Mouse (Mus musculus) kidney, embryonic 14.5 days (tissue): Measurements from ENCODE around the gene Tex10. TPM values are rescaled to one million over a fixed set of nuclear protein-coding genes. Genes with fewer than 3 reads are reported as not detected.
"Not testable (repeated sequence)": the region's sequence is repeated elsewhere in the genome, so short reads cannot be mapped to it uniquely, and the experiment has no call there.

Source experiments
- ATAC-seq: fragments of 200-750 bp; cut with Nextera tagmentation; 2 replicates; pipeline ENCODE4 v1.8.0; 2017; ENCODE audit warnings: moderate number of reproducible peaks, mild to moderate bottlenecking, moderate TSS enrichment, moderate library complexity; ENCODE audit not compliant: low FRiP score, low TSS enrichment
- H3K27ac ChIP-seq: fragments of 300-500 bp; sonication (generic); 2 replicates; pipeline ENCODE4 v1.5.1; 2014; ENCODE audit warnings: low read depth, mild to moderate bottlenecking, low read length, moderate library complexity, mixed read lengths
- H3K27me3 ChIP-seq: fragments of 300-500 bp; sonication (generic); 2 replicates; pipeline ENCODE4 v1.6.1; 2014; ENCODE audit warnings: mild to moderate bottlenecking, low read length; ENCODE audit not compliant: control insufficient read depth, insufficient read depth
- H3K36me3 ChIP-seq: fragments of 300-500 bp; sonication (generic); 2 replicates; pipeline ENCODE4 v1.6.1; 2014; ENCODE audit warnings: low read length, mixed read lengths; ENCODE audit not compliant: control insufficient read depth, insufficient read depth
- H3K4me1 ChIP-seq: fragments of 300-500 bp; sonication (generic); 2 replicates; pipeline ENCODE4 v1.6.1; 2014; ENCODE audit warnings: low read length, mixed read lengths; ENCODE audit not compliant: control insufficient read depth, insufficient read depth
- H3K4me2 ChIP-seq: fragments of 300-500 bp; sonication (generic); replicated peaks from 2 replicates; pipeline ENCODE4 v1.6.1; 2014; ENCODE audit warnings: low read depth, mild to moderate bottlenecking, low read length
- H3K4me3 ChIP-seq: fragments of 300-500 bp; sonication (generic); 2 replicates; pipeline ENCODE4 v1.5.1; 2014; ENCODE audit warnings: mild to moderate bottlenecking, low read length
- H3K9ac ChIP-seq: fragments of 300-500 bp; sonication (generic); 2 replicates; pipeline ENCODE4 v1.6.1; 2014; ENCODE audit warnings: low read depth, mild to moderate bottlenecking, low read length, moderate library complexity
- H3K9me3 ChIP-seq: fragments of 300-500 bp; sonication (generic); 2 replicates; pipeline ENCODE4 v1.6.1; 2016; ENCODE audit warnings: low read length; ENCODE audit not compliant: control insufficient read depth
- WGBS: fragments of 180-500 bp; shearing (Covaris S2); extraction: QIAGEN DNeasy Blood & Tissue Kit; methylation state at CpG from one replicate; pipeline ENCODE4 v1.1.7; 2014; 5-methylcytosine and 5-hydroxymethylcytosine counted together
- polyA plus RNA-seq: library from polyadenylated mRNA; unstranded; fragments of >200 nt; fragmentation: Nextera tagmentation; extraction: Ambion mirVana; gene quantifications from 2 replicates; pipeline ENCODE4 v1.2.1, GENCODE M21; 2014

Gene Tex10
- polyA plus RNA-seq, 1 experiment from 2014 or later, result 80.2 TPM

GRCm38 (mm10) chr4:48413473-48413872 lies 59.8 kb downstream of the Tex10 start:
- H3K36me3 ChIP-seq, result no peaks in the 10 kb centered on the region; the same call in 1 of the 2 replicates
- no peaks in the 10 kb centered on the region for H3K4me1 ChIP-seq
- no peaks in the 10 kb centered on the region for H3K27me3 ChIP-seq
- no peaks in the 10 kb centered on the region for H3K9me3 ChIP-seq
- H3K27ac ChIP-seq, result no peak overlapping the region
- H3K9ac ChIP-seq, result no peak overlapping the region
- ATAC-seq, result no peak
- no peak overlapping the region for H3K4me3 ChIP-seq
- 85% methylated on average over 8 of the region's 8 CpGs for WGBS
- H3K4me2 ChIP-seq, result no peak overlapping the region

- Histone ChIP-seq H3K9ac (no peak overlapping the region), H3K36me3 (no peaks in the 10 kb centered on the region), H3K27ac (no peak overlapping the region), H3K4me1 (no peaks in the 10 kb centered on the region), H3K4me3 (no peak overlapping the region), H3K27me3 (no peaks in the 10 kb centered on the region), H3K4me2 (no peak overlapping the region; the same call in 1 of the 2 replicates), H3K9me3 (no peaks in the 10 kb centered on the region)
- ATAC-seq, result peak; percentile 24; the same call in 1 of the 2 replicates
- 43% methylated on average over 18 of the region's 18 CpGs for WGBS
Measured at GRCm38 (mm10) chr4:48407350-48408039, 65.8 kb downstream of the Tex10 start.

- H3K9me3 ChIP-seq, H3K4me2 ChIP-seq, H3K9ac ChIP-seq, H3K4me3 ChIP-seq, H3K36me3 ChIP-seq, H3K27ac ChIP-seq, H3K27me3 ChIP-seq, H3K4me1 ChIP-seq, ATAC-seq: not testable (repeated sequence)
- 96% methylated on average over 9 of the region's 10 CpGs for WGBS
Measured at GRCm38 (mm10) chr4:48405724-48406491, 67.4 kb downstream of the Tex10 start.

GRCm38 (mm10) chr4:48403066-48403640 lies 70.1 kb downstream of the Tex10 start:
- no peak for ATAC-seq
- H3K27me3 ChIP-seq, result no peaks in the 10 kb centered on the region
- H3K9me3 ChIP-seq, result no peaks in the 10 kb centered on the region
- H3K4me3 ChIP-seq, result no peak overlapping the region
- no peak overlapping the region for H3K9ac ChIP-seq
- H3K4me2 ChIP-seq, result no peak overlapping the region
- H3K4me1 ChIP-seq, result no peaks in the 10 kb centered on the region
- 65% methylated on average over 16 of the region's 16 CpGs for WGBS
- no peaks in the 10 kb centered on the region for H3K36me3 ChIP-seq
- no peak overlapping the region for H3K27ac ChIP-seq

GRCm38 (mm10) chr4:48396949-48397348 lies 76.3 kb downstream of the Tex10 start:
- Histone ChIP-seq H3K9ac (no peak overlapping the region), H3K27ac (no peak overlapping the region), H3K36me3 (peaks cover 8% of the 10 kb centered on the region; the same call in 1 of the 2 replicates), H3K9me3 (no peaks in the 10 kb centered on the region), H3K4me3 (no peak overlapping the region), H3K27me3 (no peaks in the 10 kb centered on the region), H3K4me1 (no peaks in the 10 kb centered on the region), H3K4me2 (no peak overlapping the region)
- no peak for ATAC-seq
- 95% methylated on average over 3 of the region's 3 CpGs for WGBS

- no peaks in the 10 kb centered on the region for H3K36me3 ChIP-seq
- H3K4me1 ChIP-seq, result no peaks in the 10 kb centered on the region
- no peak overlapping the region for H3K4me3 ChIP-seq
- no peak overlapping the region for H3K27ac ChIP-seq
- no peak overlapping the region for H3K4me2 ChIP-seq
- no peak overlapping the region for H3K9ac ChIP-seq
- H3K27me3 ChIP-seq, result no peaks in the 10 kb centered on the region
- no peak for ATAC-seq
- 87% methylated on average over 5 of the region's 5 CpGs for WGBS
- no peaks in the 10 kb centered on the region for H3K9me3 ChIP-seq
Measured at GRCm38 (mm10) chr4:48382506-48382905, 90.8 kb downstream of the Tex10 start.

GRCm38 (mm10) chr4:48380940-48381339 lies 92.3 kb downstream of the Tex10 start:
- no peak for ATAC-seq
- Histone ChIP-seq H3K9ac (no peak overlapping the region), H3K4me1 (no peaks in the 10 kb centered on the region), H3K27me3 (no peaks in the 10 kb centered on the region), H3K27ac (no peak overlapping the region), H3K4me3 (no peak overlapping the region), H3K36me3 (no peaks in the 10 kb centered on the region), H3K9me3 (no peaks in the 10 kb centered on the region), H3K4me2 (no peak overlapping the region)
- 2% methylated on average over 2 of the region's 2 CpGs for WGBS
